Mouse (Mus musculus): Measurements from ENCODE around the gene Gm28305.

Gene Gm28305

DNA sequence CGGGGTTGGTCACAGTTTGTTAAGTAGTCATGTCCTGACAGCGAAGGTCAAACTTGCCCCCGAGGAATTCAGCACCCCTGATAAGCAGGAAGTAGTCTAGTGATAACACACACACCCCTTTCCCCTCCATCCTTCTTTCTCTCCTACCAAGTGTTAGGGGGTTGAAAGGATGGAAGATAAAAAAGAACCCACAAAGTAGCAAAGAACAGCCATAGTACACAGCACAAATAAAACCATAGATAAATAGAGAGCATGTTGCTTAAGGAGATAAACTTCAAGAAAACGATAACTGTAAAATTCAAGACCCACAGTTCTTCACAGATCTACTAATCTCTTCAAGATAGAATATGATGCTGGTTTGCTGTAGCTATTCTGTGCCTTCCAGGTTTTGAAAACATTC is 29.8 kb downstream of the Gm28305 start:
- DNase-seq (ENCODE audit: low read depth, low spot score) = no peak

DNA sequence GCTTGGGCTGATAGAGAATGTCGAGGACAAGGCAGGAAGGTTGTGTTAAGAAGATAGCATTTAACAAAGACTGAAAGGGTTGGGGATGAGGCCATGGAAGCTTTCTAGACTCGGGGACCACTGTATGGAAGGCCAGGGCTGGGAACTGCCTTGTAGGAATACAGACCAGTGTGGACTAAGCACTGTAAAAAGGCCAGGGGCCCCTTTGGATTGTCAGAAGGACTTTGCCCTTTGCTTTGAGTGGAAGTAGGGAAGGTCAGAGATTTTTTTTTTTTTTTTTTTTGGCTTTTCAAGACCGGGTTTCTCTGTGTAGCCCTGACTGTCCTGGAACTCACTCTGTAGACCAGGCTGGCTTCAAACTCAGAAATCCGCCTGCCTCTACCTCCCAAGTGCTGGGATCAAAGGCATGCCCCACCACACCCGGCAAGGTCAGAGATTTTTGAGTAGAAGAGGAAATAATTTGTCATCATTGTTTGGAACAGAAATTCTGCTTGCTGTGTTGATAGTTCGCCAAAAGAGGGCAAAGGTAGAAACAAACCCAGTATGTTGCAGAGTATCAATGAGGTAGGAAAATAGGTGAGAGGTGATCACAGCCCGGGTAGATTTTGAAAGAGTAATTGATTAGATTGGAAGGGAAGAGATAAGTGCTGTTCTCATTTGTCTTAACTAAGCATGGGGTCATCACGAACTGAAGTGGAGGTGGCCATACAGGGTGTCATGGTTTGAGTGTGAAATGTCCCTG is 30.6 kb downstream of the Gm28305 start:
- no peak for DNase-seq (ENCODE audit: low read depth, low spot score)

GRCm38 (mm10) chr9:104075808-104076207 is 35.3 kb downstream of the Gm28305 start:
- no peak for DNase-seq (ENCODE audit: low read depth, low spot score)

GRCm38 (mm10) chr9:104078780-104079179 is 38.3 kb downstream of the Gm28305 start:
- DNase-seq (ENCODE audit: low read depth, low spot score) = no peak

DNA sequence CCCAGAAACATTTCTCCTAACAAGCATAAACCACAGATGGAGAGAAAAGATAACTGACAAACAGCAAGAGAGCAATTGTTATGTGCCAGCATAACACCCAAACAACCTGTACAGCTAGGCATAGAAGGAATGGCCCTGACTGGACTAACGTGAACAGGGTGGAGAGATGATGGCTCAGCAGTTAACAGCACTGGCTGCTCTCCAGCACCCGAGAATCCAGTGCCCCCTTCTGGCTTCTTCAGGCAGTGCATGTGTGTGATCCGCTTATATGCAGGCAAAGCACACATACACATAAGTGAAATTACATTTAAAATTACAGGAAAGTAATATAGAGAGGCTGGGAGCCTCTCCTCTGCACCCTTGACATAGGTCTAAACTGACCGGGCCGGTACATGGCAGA is 38.9 kb downstream of the Gm28305 start:
- no peak for DNase-seq (ENCODE audit: low read depth, low spot score)

GRCm38 (mm10) chr9:104080038-104080437 is 39.6 kb downstream of the Gm28305 start:
- no peak for DNase-seq (ENCODE audit: low read depth, low spot score)

DNA sequence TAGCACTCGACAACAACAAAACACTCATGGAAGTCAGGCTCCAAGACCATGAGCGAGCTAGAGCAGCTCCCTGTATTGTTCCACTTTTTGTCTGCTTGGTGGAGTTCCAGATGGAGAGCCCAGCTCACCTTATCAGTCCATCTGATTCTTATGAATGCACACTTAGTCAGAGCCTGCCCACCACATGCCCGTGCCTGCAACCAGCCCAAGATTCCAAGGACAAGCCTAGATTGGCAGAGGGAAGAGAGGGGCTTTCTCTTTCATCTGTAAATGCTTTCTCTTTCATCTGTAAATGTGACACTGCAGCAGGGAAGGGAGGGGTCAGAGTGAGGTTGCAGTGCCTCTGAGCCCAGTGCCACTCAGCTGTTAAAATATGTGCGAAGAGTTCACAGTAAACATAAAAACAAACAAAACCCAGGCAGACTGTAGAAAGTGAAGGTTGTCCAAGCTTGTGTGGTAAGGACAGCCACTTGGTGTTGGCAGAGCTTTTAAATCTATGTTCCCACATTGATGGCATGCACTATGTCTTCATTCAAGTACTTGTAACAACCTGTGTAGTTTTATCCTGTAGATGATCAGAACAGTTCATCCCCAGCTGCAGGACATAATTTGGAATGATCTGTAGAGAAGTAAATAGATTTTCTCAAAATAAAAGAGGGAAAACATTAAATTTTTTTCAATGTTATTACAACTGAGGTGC is 45.4 kb downstream of the Gm28305 start:
- DNase-seq (ENCODE audit: low read depth, low spot score) = no peak

- no peak for DNase-seq (ENCODE audit: low read depth, low spot score)
These were observed 48.1 kb downstream of the Gm28305 start for GRCm38 (mm10) chr9:104088555-104088954.

- DNase-seq (ENCODE audit: low read depth, low spot score) = no peak
These were observed 52.5 kb downstream of the Gm28305 start for GRCm38 (mm10) chr9:104092945-104093344.

DNA sequence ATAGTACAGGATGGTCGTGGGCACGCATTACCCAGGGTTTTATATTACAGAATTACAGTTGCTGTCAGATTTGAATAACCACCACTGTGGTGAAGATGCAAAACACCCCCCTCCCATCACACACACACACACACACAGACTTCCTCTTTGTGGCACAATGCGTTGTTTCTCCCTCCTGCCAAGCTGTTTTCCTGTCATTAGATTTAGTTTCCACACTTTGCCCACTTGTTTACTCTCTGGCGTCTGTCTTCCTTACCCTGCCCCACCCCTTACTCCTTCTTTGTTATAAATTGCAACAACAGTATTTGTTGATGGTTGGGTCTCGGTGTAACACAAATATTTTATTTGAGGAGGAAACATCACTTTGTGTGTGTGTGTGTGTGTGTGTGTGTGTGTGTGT is 57.8 kb downstream of the Gm28305 start:
- DNase-seq (ENCODE audit: low read depth, low spot score) = no peak

- DNase-seq (ENCODE audit: low read depth, low spot score) = no peak
These were observed 58.6 kb downstream of the Gm28305 start for GRCm38 (mm10) chr9:104099060-104099459.

- no peak for DNase-seq (ENCODE audit: low read depth, low spot score)
These were observed 60.4 kb downstream of the Gm28305 start for GRCm38 (mm10) chr9:104100822-104101221.

GRCm38 (mm10) chr9:104101458-104101857 is 61.0 kb downstream of the Gm28305 start:
- no peak for DNase-seq (ENCODE audit: low read depth, low spot score)

DNA sequence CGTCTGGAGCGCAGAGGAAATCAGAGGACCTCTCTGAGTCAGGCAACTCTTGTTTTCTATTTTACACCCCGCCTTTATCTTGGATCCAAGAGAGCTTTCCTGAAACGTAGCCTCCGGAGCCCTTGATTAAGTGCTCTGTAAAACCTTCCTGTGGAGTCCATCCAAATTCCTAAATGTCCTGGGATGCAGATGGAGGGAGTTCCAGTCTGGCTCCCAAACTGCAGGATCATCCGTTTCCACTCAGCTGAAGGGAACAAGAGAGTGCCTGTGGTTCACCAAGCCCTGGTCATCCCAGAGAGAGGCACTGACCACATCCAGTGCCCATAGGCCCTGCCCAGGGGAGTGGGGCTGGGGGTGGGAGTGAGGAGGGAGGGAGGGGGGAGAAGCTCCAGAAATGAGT is 61.8 kb downstream of the Gm28305 start:
- no peak for DNase-seq (ENCODE audit: low read depth, low spot score)

GRCm38 (mm10) chr9:104102901-104103300 is 62.4 kb downstream of the Gm28305 start:
- DNase-seq (ENCODE audit: low read depth, low spot score) = no peak

DNA sequence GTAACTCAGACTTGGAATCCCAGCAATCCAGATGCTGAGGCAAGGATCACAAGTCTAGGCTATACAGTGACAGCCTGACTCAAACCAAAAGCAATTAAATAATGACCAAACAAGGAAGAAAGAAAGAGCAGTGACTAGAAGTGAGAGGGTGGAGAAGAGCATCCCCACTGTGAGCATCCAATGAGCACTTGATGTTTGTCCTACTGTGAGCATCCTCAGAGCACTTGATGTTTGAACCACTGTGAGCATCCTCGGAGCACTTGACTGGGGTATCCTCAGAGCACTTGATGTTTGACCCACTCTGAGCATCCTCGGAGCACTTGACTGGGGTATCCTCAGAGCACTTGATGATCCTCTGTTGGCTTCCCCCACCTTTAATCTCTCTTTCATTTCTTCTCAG is 64.5 kb downstream of the Gm28305 start:
- DNase-seq (ENCODE audit: low read depth, low spot score) = no peak

GRCm38 (mm10) chr9:104106930-104107329 is 66.5 kb downstream of the Gm28305 start:
- no peak for DNase-seq (ENCODE audit: low read depth, low spot score)

DNA sequence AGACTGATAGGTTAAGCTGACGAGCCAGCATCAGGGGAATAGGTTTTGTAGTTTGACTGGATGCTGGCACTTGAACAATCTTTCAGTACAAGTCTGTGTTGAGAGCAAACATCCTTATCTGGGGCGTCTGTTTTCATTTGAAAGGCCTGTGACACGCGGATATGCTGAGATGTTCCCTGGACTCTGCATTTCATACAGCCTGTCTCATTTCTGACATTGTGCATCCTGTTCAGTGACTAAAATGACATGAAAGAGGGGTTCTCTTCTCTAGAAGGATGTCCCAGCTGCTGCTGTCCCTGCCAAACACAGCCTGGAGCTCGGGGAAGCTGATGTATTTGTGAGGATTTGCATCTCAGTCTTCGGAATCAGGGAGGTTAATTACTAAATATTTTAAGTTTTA is 67.0 kb downstream of the Gm28305 start:
- no peak for DNase-seq (ENCODE audit: low read depth, low spot score)

GRCm38 (mm10) chr9:104108571-104109143 is 68.2 kb downstream of the Gm28305 start:
- no peak for DNase-seq (ENCODE audit: low read depth, low spot score)

GRCm38 (mm10) chr9:104109151-104109550 is 68.7 kb downstream of the Gm28305 start:
- no peak for DNase-seq (ENCODE audit: low read depth, low spot score)

DNA sequence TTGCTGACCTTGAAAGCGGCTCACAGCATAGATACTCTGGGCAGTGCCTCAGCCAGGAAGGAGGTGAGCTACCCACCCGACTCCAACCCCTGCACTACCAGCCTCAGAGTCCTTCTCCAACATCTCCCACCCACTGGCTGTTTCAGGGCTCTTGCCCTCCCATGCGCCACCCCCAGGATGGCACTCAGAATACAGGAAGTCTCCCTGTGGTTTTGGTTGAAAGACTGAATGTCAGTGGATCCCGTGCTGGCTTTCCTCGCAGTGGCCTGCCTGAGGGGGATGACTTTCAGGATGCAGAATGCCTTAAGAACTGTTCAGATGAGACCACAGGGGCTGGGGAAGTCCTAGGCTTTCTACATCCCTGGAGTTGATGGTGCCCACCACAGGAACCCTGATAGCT is 82.6 kb downstream of the Gm28305 start:
- DNase-seq (ENCODE audit: low read depth, low spot score) = no peak

DNA sequence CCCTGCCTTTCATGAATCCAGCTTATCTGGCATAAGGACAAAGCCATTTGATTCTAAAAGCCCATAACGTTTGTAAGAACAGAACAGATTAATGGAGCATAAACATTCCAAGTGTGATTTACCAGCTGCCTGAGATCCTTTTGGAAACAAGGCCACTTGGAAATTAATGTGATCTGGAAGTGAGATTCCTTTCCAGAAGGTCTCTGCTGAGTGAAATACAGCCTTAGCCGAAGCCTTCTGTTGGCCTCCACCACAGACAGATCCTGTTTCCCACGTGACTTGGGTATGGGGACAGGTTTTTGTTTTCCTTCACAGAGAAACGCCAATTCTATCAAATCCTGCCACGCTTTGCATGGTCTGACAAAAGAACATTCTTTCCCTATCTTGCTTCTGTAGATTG is 83.2 kb downstream of the Gm28305 start:
- no peak for DNase-seq (ENCODE audit: low read depth, low spot score)
